Mouse (Mus musculus): ENCODE measurements around the gene Smim24.

DNA sequence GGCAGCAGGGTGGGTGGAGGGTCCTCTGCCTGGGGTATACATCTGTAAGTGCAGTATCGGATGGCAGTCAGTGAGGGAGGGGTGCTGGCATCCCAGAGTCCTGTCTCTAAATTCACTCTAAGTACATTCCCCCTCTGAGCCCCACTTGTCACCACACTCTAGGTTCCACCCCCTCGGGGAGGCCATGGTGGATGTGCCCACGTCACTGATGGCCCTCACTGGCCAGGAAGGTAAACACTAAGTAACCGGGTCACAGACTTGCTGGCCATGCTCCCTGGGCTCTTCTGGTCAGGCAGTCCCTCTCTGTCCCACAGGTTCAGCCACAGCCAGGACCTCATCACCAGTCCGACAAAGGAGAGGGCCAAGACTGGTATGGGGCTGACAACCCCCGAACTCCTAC, 29.3 kb downstream of the Smim24 start:
- TF ChIP-seq CTCF (IDR thresholded peaks at IDR 0.05; ENCODE audit: control insufficient read depth, insufficient read depth, insufficient replicate concordance, low read depth, low read length): no peak
- no peak; the same call in 1 of the 2 replicates for TF ChIP-seq POLR2A (IDR thresholded peaks at IDR 0.05; ENCODE audit: control insufficient read depth, low read depth, low read length)
